Mouse (Mus musculus) cerebellum, adult 18-20 months (tissue): ENCODE data around the gene Myo1d.

Experiments
- DNase-seq, 2 experiments: peaks; one replicate each; pipeline ENCODE4 v3.0.0; 2021

Gene Myo1d

DNA sequence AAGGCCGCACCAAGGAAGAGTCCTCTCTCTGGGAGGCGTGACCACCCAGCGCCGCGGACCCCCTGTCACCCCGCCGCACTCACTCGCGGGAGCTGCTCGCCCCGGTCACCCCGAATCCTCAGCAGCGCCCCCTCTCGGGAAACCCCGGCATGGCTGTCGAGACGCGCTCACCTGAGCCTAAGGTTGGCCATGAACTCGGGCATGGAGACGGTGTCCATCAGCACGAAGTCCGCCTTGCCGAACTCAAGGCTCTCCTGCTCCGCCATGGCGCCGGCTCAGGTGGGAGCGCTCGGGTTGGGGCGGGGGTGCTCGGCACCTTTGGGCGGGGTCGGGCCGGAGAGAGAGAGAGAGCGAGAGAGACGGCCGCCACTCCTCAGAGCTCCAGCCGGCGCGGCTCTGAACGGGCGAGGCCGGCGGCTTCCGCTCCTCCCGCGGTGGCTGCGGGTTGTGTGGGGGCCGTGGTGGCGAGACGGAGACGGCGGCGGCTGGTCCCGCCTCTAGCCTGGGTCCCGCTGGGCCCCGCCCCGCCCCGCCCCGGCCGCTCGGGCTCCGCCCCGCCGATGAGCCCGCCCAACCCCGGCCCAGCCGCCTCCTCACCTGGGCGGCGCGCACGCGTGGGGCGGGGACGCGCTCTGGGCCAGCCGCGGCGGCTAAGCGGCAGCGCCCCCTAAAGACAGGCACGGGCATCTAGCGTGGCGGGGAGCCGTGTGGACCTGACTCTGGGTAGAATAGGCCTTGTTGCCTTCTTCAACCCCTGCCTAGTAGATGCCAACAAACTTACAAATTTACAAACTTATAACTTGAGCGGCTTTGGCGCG is at the start of gene Myo1d:
Gene Myo1d (minus strand): TSS at position 499 of the 818 bp plus-strand sequence.
- DNase-seq, result peak; percentile 88 to 97

DNA sequence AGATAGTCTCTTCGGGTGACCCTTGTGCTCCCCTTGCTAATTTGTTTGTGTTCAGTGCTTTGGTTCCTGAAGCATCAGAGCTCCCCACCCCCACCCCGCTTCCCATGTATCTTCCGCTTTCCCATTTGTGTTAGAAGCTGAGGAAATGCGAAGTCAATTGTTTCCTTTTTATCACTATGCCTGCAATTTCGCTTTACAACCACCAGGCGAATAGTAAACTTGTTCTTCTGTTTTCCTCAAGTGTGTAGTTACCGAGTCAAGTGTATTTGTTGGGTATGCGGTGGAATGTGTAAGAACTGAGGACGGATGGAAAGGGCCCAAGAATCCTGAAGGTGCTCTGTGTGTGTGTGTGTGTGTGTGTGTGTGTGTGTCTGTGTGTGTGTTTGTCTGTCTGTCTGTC is 42.0 kb upstream of the Myo1d start:
- DNase-seq, result no peak

DNA sequence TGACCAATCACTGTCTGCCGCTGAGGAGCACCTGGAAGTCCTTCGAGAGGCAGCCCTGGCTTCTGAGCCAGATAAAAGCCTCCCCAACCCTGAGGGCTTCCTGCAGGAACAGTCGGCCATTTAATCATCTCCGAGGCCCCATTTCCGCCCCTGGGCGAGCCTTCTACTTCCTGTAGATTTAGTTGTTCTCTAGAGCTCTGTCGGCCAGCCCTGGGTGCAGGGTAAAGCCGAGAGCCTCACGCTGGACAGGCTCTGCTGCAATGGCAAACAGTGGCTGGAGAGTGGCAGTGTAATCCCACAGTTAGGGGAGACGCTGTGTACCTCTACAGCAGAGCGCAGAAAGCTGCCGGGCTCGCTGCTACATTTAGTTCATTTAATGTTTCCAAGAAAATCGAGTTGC is 41.5 kb upstream of the Myo1d start:
- peak; percentile 24 to 33 for DNase-seq

DNA sequence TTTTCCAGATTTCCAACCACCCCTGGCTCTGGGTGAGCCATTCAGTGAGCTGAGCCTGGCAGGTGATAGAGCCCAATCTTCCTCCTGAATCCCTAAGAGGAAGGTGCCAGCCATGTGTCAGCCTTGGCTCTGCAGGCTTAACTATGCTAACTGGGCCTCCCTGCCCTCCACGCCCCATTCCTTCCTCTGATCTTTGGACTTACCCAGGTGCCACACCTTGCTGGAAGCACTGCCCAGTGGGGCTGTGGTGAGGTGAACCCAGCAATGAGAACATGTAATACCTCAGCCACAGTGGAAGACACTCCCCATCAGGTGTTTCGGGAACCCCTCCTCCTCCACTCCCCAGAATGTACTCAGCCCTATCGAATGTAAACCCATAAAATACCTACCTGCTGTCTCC is 40.3 kb upstream of the Myo1d start:
- no peak for DNase-seq

DNA sequence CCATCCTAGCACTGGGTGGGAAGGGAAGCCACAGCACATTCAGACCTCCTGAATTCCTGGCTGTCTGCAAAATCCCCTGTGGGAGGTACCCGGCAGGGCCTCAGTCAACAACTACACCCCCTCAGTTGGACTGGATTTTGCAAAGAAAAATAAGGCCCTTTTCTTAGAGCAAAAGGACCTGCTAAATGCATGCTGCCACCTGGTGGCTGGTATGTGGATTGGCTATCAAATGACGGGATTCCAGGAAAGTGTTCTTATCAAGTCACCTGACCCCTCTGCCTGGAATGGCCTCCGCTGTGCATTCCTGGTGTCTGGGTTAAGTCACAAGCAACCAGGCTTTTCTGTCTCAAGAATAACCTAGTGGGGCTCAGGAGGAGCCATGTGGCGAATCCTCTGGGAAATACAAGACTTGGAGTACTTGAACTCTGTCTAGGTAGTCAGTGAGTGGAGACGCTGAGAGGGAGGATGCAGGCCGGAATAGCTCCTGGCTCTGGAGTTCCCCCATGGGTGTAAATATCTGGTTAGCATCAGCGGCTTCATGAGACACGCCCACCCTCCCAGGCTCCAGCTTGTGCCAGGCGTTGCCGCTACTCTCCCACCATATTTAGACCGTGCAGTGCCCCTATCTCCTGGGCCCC is 38.4 kb upstream of the Myo1d start:
- DNase-seq, result peak; percentile 66 to 72

DNA sequence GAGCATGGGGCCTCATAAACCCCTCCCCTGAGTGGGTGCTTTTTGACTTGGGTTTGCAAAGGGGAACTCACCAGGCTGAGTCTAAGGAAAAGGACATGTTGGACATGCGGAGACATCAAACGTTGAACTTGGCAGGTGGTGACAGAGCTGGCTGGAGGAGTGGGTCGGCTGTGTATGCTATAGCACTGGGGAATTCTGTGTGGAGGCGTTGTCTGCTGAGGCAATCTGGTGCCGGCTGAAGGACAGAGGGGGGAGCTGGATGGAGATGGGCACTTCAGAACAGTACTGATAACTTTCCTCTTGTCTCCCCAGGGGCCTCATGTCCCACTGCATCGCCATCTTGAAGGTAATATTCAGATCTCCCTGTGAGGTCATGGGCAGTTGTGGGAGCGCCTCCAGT is 35.5 kb upstream of the Myo1d start:
- DNase-seq, result no peak

DNA sequence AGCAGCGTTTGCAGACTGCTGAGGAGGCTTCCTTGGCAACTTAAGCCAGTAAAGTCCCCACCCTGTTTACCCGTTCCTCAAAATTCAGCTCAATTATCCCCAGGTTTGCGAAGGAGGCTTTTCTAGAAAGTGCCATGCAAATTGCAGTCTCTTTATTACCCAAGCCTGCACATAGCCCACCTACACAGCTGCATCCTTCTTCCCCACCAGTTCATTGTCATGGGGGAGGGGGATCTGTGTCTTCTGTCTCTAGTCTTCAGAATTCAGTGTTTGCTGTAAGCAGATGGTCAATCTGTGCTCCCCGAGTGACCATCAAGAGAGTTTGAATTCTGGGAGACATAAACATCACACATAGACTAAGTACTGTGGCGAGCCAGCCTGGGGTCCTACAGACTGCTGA is 31.3 kb upstream of the Myo1d start:
- no peak for DNase-seq

DNA sequence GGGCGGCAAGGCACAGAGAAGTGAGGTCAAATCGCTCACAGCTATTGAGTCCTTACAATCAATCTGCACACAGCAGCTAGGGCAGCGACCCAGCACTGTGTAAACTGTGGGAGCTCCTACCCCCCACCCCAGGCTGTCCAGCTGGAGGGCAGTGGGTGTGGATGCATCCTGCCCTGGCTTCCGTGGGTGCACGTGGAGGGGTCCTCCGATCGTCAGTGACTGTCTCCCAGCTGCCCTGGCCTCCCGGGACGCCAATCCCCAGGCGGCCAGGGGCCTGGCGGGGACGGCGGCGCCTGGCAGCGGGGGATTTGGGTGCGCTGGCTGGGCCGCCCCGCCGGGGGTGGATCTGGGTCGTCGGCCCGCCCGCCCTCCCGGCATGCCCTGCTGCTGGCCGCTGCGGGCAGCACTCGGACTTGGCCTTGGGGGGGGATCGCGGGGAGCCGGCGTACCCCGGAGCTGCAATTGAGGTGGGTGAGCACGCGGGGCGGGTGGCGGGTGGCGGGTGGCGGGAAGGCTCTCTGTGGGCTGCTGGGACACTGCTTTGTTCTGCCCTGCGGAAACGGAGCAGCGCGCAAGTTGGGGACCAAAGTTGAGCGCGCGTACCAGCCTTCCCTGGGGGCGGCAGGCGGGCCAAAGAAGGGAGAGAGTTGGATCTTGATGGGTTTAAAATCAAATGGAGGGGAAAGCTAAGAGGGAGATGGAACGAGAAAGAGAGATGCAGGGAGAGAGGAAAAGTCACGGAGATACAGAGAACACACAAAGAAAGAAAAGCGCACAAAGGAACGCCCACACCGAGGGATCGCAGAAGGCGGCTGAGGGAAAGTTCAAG is 30.4 kb upstream of the Myo1d start, which contains the start of gene Tmem98:
Gene Tmem98 (plus strand): TSS at position 183 of the 829 bp plus-strand sequence.
- DNase-seq, result peak; percentile 6 to 11

DNA sequence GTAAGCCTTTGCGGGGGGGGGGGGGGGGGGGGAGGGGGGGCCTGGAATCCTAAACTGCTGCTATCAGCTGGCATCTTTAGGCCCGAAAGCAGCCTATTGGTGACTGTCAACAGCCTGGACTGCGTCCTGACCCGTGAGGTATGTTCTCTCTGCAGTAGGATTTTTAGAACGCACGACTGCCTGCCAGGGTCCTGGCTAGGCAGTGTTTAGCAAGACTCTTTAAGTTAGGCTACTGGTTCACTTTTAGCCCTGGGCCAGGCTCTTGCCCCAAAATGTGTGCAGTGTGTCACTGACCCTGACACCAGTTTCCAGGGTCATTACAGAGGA is 29.8 kb upstream of the Myo1d start:
- no peak for DNase-seq

DNA sequence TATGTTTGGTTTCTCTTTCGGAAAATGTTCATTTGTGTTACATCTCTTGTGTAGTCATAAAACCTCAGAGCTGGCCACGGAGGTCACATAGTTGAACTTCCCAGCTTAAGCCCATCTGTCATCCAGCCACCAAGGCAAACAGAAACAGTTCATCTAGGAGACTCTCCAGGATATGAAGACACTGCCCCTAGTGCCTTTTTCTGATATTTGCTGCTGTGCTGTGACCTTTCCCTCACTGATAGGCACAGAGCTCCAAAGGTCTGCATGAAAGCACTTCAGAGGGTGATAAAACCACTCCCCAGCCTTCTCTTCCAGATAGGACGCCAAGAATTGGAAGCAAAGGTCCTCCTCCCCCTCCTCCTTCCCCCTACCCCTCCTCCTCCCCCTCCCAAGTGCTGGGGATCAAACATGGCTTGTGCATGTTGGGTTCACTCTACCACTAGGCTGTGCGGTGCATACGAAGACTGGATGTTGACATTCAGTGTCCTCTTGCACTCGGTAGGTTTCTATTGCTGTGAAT is 28.8 kb upstream of the Myo1d start:
- DNase-seq, result no peak

DNA sequence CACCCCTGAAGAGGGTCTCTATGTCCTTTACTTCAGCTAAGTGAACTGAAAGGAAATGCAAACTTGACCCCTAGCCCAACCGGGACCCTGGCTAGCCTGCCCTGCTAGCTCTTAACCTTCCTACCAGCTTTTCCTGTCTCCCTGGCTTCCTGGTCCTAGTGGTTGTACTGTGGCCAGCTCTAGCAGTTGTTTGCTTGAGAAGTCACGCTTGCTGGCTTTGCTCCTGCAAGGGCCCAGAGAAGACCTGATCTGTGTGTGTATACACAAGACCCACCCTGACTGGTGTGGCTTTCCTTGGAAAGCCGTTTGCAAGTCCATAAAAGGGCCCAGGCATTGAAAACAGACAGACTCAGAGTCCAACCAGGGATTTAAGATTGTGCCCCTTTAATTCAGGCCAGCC is 22.9 kb upstream of the Myo1d start:
- DNase-seq, result no peak

DNA sequence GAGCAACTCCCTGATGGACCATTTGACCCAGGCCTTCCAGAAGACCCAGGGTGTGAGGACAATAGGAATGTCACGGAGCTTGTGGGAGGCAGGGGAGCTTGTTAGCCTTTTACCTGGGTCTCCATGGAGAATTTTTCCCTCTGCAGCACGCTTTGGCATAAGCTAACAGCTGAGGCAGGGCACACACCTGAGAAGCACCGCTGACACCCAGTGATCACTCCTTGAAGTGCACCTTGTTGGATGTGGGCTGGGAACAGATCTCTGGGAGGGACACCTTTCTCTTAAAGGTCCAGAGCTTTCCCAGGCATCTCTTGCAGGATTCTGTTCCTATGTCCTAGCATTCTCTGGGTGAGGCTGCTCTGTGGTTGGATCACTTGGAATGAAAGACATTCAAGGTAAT is 20.2 kb upstream of the Myo1d start:
- no peak for DNase-seq

DNA sequence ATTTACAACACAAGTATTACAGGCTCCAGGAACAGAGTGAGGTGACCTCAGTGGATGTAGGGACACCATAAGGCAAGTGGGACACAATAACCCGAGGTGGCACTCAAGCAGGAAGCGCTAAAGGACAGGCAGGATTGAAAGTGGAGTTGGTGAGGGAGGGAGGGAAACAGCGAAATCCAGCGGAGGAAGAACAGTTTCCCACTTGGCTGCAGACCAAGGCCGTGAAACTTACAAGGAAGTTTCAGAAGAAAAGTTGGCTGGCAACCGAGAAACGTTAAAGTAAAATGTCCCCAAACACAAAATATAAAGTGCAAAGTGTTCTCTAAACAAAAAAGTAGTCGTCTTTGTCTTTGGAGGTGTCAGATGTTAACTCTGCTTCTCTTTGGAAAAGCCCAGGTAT is 15.6 kb upstream of the Myo1d start:
- no peak for DNase-seq

DNA sequence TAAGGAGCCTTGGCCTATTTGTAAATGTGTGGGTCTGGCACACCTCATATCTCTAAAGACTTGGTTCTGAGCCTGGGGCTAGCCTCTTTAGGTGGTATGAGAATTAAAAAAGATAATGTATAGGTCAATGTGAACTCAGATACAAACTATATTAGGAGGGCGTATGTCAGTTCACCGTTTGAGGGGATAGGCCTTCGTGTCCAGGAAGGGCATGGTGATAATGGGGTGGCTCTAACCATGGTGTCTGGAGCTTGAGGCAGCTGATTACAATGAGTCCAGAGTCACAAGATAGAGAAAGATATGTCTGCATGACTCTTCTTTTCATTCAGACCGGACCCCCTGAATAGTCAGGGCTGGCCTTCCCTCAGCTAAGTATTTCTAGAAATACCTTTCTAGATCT is 14.5 kb upstream of the Myo1d start:
- DNase-seq, result no peak

DNA sequence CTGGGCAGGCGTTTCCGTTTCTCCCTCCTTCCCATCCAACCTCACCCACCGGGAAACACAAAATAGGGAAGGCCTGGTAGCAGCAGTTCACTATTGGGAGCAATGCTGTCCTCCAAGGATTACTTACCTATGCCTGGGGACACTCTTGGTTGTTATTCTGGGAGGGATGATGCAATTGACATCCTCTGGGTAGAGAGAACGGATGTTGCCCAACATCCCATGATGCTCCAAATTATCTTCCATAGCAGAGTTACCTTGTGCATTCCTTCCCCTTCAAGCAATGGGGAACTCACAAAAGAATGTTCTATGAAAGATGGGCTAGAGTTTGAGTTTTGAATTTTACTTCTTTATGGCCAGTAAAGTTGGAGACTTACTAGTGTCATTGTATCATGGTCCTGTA is 13.6 kb upstream of the Myo1d start:
- DNase-seq, result no peak

DNA sequence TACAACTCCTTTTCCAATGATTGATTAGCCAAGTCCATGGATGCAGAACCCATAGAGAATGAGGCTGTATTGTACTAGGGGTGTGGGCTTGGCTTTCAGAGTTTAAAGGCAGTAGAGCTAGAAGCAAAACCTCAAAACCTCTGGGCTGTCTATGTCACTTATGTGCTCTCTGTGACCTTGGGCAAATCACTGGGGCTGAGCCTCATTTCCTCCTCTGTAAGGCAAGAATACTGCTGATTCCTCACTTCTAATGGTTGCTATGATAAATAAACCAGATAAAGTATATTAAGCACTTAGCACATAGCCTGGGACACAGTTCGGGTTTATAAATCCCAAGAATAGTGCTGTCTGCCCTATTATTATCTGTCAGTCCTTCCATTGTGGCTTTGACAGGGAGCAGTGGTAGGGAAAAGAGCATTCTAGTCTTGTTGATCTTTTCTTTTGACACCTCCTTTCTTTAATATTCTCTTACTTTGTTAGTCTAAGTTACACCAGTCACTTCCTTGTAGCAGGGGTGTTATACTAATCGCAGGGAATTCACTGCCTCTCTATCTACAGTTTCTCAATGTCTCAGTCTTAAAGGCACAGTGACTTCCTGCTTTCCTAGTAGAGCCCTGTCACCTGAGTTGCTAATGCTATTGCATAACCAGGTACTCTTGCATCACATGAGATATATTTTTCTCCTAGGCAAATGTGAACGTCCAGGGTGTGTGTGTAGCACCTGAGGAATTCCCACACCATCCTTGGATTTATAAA is 12.0 kb upstream of the Myo1d start:
- DNase-seq, result no peak

DNA sequence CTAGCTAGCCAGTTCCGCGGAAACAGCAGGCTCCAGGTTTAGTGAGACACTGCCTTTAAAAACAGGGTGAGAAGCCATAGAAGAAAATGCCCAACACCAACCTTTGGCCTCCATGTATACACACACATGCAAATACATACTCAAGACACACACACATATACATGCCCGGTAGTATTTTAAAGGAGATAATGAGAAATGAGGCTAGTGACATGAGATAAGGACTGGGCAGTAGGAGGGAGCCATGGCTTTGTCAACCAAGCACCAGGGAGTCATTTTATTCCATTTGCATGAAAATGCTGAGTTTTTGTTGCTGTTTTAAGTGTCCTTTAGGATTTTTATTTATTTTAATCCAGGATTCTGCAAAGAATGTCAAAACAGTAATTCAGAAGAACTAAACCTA is 10.6 kb upstream of the Myo1d start:
- no peak for DNase-seq

DNA sequence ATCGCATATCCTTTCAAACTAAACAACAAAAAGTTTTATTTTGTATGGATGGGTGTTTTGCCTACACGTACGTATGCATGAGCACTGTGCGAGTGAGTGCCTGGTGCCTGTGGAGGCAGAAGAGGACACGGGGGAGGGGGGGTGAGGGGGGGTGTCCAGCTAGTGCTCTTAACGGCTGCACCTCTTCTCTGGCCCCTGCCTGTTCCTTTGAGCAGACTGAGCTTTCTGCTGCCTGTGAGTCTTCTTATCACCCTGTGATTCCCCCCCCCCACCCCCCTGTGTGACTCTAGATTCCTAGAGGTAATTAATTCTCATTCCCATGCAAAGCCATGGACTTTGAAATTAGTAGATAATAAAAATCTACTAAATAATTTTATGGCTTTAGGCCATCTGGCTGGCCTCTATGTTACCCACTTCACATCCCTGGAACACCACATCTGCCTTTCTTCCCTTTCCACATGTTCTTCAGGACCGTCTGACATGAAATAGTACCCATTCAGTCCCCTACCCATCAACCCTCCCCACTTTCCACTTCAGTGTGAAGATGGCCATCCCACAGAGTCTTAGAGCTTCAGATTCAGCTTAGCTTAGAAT is 9.9 kb upstream of the Myo1d start:
- no peak for DNase-seq

DNA sequence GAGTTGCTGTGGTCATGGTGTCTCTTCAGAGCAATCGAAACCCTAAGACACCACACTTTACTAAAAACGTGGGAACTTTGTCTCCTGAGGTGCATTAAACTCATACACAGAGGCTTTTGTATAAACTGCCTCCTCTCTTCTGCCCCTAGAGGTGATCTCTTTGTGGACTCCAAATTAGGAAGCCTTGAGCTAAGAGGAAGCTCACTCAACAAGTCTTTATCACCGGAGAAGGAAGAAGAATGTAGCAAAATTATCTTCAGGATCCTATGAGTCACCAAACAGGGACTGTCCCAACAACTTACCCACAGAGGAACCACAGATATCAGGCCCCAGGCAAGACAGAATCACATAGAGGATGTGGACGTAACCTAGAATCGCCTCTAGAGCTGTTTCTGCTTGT is 5.8 kb upstream of the Myo1d start:
- DNase-seq, result no peak

DNA sequence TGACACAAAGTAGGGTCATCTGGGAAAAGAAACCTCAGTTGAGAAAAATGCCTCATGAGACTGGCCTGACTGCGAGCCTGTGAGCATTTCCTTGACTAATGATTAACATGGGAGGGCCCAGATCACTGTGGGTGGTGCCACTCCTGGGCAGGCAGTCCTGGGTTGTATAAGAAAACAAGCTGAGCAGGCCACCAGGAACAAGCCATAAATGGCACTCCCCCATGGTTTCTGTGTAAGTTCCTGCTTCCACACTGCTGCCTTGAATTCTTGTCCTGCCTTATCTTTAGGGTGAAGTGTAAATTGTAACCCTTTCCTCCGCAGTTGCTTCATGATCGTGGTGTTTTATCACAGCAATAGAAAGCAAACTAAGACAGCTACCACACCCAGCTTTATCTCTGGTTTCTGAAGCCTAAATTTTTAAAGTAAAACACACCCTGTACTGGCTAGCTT is 4.5 kb upstream of the Myo1d start:
- DNase-seq, result no peak

DNA sequence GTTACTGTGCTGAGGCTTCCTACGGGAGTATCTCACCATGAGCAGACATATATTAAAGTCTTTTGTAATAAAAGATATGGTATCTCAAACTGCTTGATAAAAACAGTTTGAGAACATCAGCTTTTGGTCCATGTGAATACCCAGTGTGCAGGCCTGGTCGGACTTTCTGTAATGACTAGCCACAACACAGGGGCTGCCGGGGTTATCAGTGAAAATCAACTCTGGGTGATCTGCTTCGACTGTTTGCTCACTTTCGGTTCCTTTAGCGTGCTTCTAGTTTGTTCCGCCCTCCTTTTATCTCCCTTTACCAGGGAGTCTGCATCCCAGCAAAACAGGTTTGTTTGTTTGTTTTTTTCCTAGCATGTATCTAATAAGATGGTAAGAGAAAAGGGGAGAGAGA is 3.6 kb upstream of the Myo1d start:
- no peak for DNase-seq

DNA sequence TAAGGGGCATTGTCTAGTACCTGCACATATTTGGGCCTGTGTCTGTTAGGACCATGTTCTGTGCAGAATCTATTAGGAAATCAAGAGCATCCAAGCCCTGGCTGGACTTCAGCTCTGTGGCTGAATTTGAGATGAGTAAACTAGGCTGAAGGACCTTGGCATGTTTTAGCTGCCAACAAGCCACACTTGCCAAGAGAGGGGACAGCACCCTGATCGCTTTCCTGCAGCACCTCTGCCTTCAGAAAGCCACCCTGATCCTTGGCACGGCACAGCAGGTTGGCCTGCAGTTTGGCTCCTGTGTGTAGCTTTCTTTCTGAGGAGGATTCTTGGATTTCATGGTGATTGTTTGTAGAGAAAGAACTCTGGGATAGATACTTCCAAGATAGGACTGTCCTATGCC is 1.7 kb upstream of the Myo1d start:
- DNase-seq, result no peak
